Mouse (Mus musculus) gastrocnemius, postnatal 14 days (tissue): ENCODE data around the gene Shank3. TPM values are rescaled to one million over a fixed set of nuclear protein-coding genes. Genes with fewer than 3 reads are reported as not detected.

Experiments
- DNase-seq: peaks from one replicate; pipeline ENCODE4 v3.0.0; 2021; ENCODE audit warnings: mixed read lengths
- intact Hi-C: fragments of 180-260 bp; cut with DNase I; formaldehyde crosslinking; loops from one replicate; pipeline ENCODE4 v1.15.1; 2025; ENCODE audit warnings: low total_unique reads
- total RNA-seq, 2 experiments: library from RNA; stranded (reverse); gene quantifications; 2 replicates each; pipeline ENCODE4 v1.2.3; 2021

Gene Shank3
- total RNA-seq, 2 experiments from 2014 or later: 15.2 to 25.8 TPM

- DNase-seq: no peak
- intact Hi-C loops: no loop called here
Observed at GRCm38 (mm10) chr15:89605822-89606570, 106.6 kb downstream of the Shank3 start.

DNA sequence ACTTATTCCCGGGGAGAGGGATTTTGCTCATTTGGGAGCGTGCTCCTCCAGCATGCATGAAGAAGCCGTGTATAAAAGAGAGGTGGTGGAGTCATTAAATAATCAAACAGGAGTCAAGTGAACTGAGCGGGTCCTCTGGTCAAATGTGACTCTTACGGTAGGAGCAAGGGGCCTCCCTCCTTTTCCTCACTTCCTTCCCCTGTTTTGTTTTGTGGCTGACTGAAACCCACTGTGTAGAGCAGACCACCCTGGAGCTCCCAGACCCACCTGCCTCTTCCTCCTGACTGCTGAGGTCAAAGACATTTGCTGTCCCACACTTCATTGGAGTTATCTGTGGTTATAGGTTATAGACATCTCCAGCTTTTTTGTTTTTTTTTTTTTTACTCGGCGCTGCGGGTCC, 108.1 kb downstream of the Shank3 start:
- intact Hi-C loops: no loop called here
- DNase-seq: no peak

DNA sequence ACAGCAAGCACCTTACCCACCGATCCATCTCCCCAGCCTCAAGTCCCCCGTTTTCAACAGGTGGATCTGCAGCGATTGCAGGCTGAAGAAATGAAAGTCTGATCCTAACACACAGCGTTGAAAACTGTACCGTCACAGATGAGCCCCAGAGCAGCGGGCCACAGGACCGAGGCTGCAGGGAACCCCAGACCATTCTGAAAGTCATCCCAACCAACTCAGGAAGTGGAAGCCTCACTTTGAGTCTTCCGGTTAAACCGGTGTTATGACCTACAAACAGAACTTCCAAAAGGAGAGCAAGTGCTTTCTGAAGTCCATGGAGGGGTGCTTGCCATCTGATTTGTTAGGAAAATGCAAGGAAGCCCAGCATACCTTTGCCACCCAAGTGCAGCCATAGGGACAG, 108.5 kb downstream of the Shank3 start:
- intact Hi-C loops: no loop called here
- no peak for DNase-seq

Other genes with a start within 250 kb of the Shank3 start
- gene Sbf1, start 184.3 kb upstream of the Shank3 start, total RNA-seq: 10 to 100 TPM; 51.2 to 51.5 TPM
- not detected for gene Adm2, start 176.9 kb upstream of the Shank3 start, total RNA-seq
- gene Miox, start 165.2 kb upstream of the Shank3 start, total RNA-seq: not detected
- 10 to 100 TPM; 16.9 to 18.3 TPM for gene Lmf2, start 144.0 kb upstream of the Shank3 start, total RNA-seq
- 10 to 100 TPM; 39.0 to 40.8 TPM for gene Ncaph2, start 143.9 kb upstream of the Shank3 start, total RNA-seq
- gene Sco2, start 125.8 kb upstream of the Shank3 start, total RNA-seq: 10 to 100 TPM; 15.2 to 15.3 TPM
- gene Tymp, start 122.6 kb upstream of the Shank3 start, total RNA-seq: under 1 TPM; 0.25 to 0.64 TPM
- 1 to 10 TPM in 1 of 2 experiments, under 1 TPM in 1; 0.44 to 1.0 TPM for gene Odf3b, start 120.3 kb upstream of the Shank3 start, total RNA-seq
- gene Klhdc7b, start 114.7 kb upstream of the Shank3 start, total RNA-seq: not detected
- gene Syce3, start 89.1 kb upstream of the Shank3 start, total RNA-seq: not detected
- 100 to 1,000 TPM; 230 to 289 TPM for gene Cpt1b, start 73.8 kb upstream of the Shank3 start, total RNA-seq
- gene C730034F03Rik, start 70.0 kb upstream of the Shank3 start, total RNA-seq: under 1 TPM; 0.16 to 0.89 TPM
- under 1 TPM in 1 of 2 experiments, not detected in 1; 0.71 TPM for gene Gm44502, start 69.9 kb upstream of the Shank3 start, total RNA-seq
- 10 to 100 TPM; 19.6 to 28.5 TPM for gene Chkb, start 69.7 kb upstream of the Shank3 start, total RNA-seq
- gene Mapk8ip2, start 45.7 kb upstream of the Shank3 start, total RNA-seq: under 1 TPM; 0.16 to 0.25 TPM
- gene Arsa, start 22.2 kb upstream of the Shank3 start, total RNA-seq: 1 to 10 TPM; 7.2 to 7.4 TPM
- gene Acr, start 68.7 kb downstream of the Shank3 start, total RNA-seq: under 1 TPM; 0.14 to 0.16 TPM
- 1 to 10 TPM; 3.7 to 4.3 TPM for gene Rabl2, start 92.3 kb downstream of the Shank3 start, total RNA-seq